Mouse (Mus musculus) cortical plate, adult 2 months (tissue): ENCODE measurements around the gene Schip1.

ENCODE experiments used
- CTCF ChIP-seq: fragments of 200-500 bp; IDR thresholded peaks from 2 replicates; pipeline ENCODE4 v1.5.1; 2011; ENCODE audit warnings: mild to moderate bottlenecking, control low read depth, low read length; ENCODE audit not compliant: insufficient read depth; ENCODE audit errors: extremely low read depth
- POLR2A ChIP-seq: fragments of 200-500 bp; IDR thresholded peaks from 2 replicates; pipeline ENCODE4 v1.6.1; 2011; ENCODE audit warnings: mild to moderate bottlenecking, low read length, control low read depth; ENCODE audit not compliant: insufficient read depth; ENCODE audit errors: extremely low read depth

DNA sequence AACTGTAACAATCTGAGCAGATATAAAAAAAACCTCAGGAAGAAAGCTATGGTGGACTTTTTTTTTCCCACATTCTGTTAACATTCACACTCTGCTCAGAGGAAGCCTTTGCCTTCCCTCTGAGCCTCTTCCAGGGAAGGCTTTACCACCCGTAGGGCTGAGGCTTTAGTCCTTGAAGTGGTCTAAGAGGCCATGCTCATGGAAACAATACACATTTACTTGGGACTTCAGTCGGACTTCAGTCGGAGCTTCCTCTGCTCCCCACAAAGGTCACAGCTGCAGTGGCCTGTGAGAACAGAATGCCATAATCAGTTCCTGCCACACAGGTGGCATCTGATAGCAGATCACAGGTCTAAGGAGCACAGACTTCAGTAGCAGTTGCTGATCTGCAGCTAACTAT lies 471.5 kb downstream of the Schip1 start:
- TF ChIP-seq POLR2A (no peak), CTCF (no peak)
